Mouse (Mus musculus) cerebellum, postnatal 25 days (tissue): ENCODE results near the gene Traf4.
A peak's percentile ranks its signal among the peaks of the same experiment; 100 is the strongest.
"Not testable (repeated sequence)": the region's sequence is repeated elsewhere in the genome, so short reads cannot be mapped to it uniquely, and the experiment has no call there.

ENCODE experiments used
- DNase-seq, 2 experiments: peaks; one replicate each; pipeline ENCODE4 v3.0.0; 2021; ENCODE audit warnings: mixed read lengths in 2 of 2

The Traf4 gene

DNA sequence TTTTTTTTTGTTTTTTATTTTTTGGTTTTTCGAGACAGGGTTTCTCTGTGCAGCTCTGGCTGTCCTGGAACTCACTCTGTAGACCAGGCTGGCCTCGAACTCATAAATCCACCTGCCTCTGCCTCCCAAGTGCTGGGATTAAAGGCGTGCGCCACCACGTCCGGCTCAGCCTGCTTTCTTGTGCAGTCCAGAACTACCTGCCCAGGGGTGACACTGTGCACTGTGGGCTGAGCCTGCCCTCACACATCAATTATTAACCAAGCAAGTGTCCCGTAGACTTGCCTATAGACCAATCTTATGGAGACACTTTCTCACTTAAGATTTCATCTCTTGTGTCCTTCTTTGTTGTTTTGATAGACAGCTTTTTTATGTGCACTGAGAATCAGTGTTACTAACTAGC is 30.1 kb downstream of the Traf4 start:
- not testable (repeated sequence) for DNase-seq

DNA sequence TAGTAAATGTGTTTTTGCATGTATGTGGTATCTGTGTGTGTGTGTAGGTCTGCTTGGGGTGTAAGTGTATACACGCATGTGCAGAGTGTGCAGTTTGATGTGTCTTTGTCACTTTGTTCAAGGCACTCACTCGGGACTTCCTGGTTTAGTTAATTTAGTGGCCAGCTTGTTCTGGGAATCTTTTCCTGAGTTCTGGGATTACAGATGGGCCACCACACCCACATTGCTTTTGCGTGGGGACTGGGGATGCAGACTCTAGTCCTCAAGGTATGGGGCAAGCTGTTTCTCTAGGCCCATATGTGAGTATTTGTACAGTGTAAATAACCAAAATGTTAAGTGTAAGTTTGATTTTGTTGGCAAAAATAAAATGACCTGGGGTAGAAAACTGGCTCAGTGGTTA is 31.0 kb downstream of the Traf4 start:
- DNase-seq: no peak

DNA sequence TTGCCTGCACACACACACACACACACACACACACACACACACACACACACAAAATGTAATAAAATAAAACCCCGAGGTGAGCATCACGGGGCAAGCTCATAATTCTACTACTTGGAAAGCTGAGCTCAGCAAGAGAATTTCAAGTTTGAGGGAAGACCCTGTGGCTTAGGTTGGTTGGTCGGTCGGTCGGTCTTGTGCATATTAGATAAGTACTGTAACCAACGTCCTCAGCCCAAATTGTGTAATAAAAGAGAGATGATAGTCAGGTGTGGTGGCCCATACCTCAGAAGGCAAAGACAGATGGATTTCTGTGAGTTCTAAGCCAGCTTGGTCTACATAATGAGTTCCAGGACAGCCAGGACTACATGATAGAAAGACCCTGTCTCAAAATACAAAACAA is 31.5 kb downstream of the Traf4 start:
- no peak for DNase-seq

DNA sequence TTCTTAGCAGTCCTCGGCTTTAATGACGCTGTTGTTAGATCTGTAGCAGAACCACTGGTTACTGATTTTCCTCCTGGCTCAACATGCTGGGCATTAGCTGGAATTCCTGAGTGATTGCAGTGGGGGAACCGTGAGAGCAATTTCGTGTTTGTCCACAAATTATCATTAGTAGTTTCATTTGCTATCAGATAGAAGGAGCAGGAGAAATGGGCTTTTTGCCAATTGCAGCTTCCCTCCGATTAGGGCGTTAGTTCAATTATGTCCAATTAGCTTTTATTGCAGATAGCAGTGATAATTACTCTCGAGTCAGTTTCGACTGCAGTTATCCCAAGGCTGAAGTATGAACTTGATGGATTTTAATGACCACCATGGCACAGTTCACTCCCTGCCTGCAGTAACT is 35.9 kb downstream of the Traf4 start:
- no peak for DNase-seq

DNA sequence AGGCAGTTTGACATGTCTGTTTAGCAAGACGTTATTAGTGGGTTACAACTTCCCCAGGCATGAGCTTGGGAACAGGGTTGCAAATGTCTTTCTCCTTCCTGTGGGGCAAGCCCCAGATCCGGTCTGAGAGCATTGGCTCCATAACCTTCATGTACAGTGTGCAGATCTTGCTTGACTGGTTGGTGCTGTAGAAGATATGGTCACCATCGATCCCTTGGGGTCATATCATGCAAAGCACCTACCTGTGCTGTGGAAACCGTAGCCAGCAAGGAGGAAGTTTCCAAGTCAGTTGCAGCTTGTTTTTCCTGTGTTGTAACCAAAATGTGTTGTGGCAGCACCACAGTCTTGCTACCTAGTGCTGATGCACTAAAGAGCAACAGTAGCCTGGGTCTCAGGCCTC is 38.6 kb downstream of the Traf4 start:
- no peak for DNase-seq

DNA sequence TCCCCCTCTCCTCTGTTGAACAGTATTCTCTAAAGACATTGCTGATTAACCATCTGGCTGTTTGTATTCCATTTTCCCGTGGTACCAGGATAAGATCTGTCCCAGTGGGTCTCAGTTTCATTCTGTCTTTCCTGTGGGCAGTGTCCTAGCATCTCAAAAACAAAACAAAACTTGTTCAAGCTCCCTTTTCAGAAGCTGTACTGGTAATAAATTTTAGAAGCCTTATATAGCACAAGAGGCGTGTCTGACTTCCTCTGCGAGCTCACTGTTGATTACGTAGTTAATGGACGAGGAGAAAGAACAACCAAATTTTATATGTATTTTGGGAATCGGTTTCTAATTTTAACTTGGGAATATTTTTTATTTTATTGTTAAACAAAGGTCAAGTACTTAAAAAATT is 39.7 kb downstream of the Traf4 start:
- no peak for DNase-seq

DNA sequence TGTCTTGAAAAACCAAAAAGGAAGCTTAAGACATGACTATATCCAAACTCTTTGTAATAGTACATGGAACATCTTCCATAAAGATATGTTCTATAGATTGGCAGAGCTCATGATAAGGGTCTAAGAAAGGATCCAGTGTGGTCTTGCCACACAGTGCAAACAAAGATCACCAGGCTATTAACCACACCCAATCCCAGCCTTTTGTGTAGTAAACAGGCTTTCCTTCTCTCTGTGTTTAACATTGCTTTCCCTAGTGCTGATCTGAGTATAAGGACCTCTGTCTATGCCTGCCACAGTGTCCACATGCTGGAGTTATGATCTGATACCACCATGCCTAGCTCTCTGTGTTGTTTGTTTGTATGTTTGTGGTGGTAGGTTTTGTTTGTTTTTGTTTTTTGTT is 41.6 kb downstream of the Traf4 start:
- no peak for DNase-seq

DNA sequence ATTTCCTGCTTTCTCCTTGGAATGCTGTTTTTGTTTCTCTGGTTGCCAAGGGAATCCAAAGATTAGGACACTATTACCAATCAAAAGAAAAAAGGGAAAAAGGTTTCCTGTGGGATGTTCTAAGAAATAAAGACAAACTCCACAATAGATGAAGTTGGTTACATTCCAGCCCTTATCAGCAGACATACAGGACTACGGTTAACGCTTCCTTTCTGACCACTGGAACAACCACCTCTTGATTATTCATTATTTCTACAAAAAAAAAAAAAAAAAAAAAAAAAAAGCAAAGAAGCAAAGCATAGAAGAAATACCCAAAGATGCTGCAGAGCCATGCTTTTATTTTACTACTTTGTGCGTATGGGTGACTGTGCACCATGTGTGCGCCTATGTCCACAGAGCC is 42.6 kb downstream of the Traf4 start:
- no peak for DNase-seq

DNA sequence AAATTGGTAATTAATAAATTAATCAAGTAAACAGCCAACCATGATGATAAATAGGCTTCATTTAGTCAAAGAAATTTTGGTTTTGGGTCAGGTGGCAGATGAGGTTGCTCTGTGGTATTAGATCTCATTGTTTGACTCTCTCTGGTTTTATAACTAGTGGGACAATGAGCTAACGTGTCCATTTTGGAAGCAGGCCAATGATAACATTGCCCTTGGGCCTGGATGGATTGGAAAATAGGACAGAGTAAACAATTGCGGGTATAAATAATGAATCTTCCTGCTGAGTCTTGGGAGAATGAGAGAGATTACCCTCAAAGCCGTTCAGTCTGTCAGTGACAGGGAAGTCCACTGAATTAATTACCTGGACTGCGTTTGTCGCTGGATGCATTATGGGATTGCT is 44.2 kb downstream of the Traf4 start:
- peak in 1 of 2 experiments; percentile 27 for DNase-seq

DNA sequence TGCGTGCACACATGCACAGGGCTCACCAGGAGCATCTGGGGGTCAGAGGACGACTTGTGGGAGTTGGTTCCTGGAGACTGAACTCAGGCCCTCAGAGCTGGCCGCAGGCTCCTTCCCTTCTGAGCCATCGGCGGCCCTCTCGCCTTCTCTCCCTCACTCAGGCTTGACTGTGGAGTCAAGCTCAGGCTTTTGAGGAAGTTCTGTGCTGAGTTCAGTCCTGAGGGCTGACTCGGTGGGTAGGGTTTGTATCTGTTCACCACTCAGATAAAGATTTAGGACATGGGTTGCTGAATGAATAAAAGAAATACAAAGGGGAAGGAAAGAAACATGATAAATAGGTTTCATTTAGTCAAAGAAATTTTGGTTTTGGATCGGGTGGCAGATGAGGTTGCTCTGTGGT is 45.5 kb downstream of the Traf4 start:
- DNase-seq: no peak

DNA sequence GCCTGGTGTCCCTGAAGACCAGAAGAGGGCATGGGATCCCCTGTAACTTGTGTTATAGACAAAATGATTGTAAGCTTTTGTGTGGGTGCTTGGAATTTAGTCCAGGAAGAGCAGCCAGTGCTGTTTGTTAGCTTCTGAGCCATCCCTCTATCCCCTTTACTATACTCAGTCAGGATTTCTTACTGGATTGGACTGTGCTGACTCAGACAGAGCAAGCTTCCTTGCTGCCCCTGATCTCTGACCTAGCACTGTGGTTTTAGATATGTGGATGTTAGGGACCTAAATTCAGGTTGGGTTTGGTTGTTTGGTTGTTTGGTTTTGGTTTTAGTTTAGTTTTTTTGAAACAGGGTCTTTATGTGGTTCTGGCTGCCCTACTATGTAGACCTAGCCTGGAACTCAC is 46.9 kb downstream of the Traf4 start:
- no peak for DNase-seq

DNA sequence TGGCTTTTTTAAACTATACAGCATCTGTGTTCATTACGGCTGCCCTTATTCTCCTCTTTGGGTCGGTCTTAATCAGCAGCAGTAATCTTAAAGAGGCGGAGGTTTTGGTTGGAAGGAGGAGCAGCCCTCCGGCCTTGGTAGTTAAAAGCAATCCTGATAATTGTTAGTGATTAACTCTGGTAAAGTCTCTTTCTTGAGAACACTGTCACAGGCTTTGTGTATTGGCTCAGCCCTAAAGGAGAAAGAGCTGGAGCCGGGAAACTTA is 49.3 kb downstream of the Traf4 start:
- DNase-seq: no peak

DNA sequence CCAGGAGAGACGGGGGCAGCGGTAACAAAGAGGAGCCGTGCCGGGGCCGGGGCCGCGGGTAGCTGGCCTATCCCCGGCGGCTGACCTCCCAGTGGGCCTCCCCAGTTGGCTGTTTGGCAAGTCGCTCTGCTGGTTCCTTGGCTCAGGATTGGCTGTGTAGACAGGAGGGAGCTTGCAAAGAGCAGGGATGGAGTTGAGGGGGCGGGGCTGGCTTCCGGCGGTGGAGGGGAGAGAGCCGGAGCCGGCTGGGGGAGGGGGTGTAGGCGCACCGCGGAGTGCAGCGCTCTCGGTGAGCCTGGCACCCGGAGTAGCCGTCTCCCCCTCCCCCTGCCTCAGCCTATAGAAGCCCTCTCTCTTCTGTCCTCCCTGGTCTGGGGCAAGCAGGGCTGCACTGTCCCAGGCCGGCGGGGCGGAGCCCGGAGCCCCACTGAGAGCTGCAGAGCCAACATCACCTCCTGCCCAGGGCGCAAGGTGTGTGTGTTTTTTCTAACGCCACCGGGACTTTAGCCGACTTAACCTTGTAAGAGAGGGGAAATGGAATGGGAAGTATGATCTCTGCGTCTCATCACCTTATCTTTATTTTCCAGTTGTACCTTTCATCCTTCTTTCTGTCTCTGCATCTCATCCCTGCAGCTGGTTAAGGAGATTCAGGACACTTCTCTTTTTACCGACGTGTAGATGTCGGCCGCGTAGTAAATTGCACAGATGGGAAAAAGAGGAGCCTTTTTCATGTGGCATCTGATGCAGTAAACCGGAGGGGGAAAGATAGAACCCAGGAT is 49.8 kb downstream of the Traf4 start:
- peak; percentile 94 to 96 for DNase-seq

DNA sequence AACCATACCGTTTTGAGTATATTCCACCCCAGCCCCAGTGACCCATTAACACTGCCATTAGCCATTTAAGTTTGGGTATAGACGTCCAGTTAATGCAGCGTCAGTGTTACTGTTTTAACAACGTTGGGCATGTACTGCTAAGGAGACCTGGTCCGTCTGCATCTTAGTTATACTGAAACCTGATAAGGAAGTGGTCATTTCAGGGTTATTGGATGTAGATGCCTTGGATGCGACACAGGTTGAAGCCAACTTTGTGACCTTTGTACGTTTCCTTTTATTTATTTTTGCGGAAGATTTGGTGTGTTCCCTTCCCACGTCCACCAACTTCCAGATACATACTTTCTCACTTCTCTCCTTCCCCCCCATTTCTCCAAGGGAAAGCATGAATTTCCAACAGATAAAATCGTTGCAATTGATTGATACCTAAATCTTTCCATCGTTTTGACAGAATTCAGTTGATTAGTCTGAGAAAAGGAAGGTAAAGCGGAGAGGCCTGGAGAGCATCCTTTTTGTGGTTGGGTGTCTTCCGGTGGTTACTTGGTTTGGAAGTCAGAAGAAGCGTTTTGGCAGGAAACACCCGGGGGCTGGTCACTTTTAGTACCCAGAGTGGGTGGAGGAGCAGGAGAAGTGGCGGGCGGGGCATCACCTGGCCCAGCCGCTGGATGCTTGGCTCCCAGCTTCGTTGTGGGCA is 50.6 kb downstream of the Traf4 start:
- no peak for DNase-seq

DNA sequence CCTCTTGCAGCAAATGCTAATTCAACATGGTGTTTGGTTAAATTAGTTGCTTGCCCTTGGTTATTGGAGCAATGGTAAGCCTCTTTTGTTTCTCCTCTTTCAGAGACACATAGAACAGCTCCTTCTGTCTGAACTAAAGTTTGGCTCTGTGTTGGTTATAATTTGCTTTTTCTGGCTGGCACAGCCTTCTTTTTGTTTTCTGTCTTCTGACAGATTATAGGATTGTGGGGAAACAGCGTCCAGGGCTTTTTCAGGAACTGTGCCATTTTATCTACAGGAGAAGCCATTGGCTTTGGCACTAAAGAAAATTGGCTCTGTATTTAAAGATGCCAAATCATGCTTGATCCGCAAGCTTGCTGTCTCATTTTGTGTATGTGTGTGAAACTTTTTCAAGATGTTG is 51.8 kb downstream of the Traf4 start:
- DNase-seq: no peak
